Mouse (Mus musculus): Measurements from ENCODE around the gene Hoxd10.

- no peak for TF ChIP-seq CTCF (IDR thresholded peaks at IDR 0.05; ENCODE audit: low read depth)
- no peak for TF ChIP-seq EP300 (IDR thresholded peaks at IDR 0.05; ENCODE audit: low read depth)
These were observed 35.7 kb upstream of the Hoxd10 start for GRCm38 (mm10) chr2:74655821-74656631.
